Mouse (Mus musculus): ENCODE measurements around the gene Arhgef10l. TPM values are rescaled to one million over a fixed set of nuclear protein-coding genes. Genes with fewer than 3 reads are reported as not detected.
A peak's percentile ranks its signal among the peaks of the same experiment; 100 is the strongest.
"Not testable (repeated sequence)": the region's sequence is repeated elsewhere in the genome, so short reads cannot be mapped to it uniquely, and the experiment has no call there.

The Arhgef10l gene
- polyA plus RNA-seq, 1 experiment from 2014 or later = 15.3 TPM

GRCm38 (mm10) chr4:140580866-140581265, 84.9 kb downstream of the Arhgef10l start:
- no peak for ATAC-seq (replicated peaks; ENCODE audit: insufficient number of reproducible peaks, insufficient read depth, low FRiP score, low read depth)

GRCm38 (mm10) chr4:140579576-140579975, 86.2 kb downstream of the Arhgef10l start:
- Histone ChIP-seq H3K4me3 (no peak overlapping the region), H3K9me3 (replicated peaks) (no peaks in the 10 kb centered on the region), H3K9ac (no peak overlapping the region), H3K36me3 (peaks cover 45% of the 10 kb centered on the region), H3K27me3 (no peaks in the 10 kb centered on the region), H3K4me2 (no peak overlapping the region), H3K27ac (no peak overlapping the region), H3K4me1 (replicated peaks) (peaks cover 25% of the 10 kb centered on the region)
- WGBS = 82% methylated on average over 8 of the region's 8 CpGs
- no peak for ATAC-seq (replicated peaks; ENCODE audit: insufficient number of reproducible peaks, insufficient read depth, low FRiP score, low read depth)

More at GRCm38 (mm10) chr4:140580866-140581265, 84.9 kb downstream of the Arhgef10l start:
- no peaks in the 10 kb centered on the region for H3K27me3 ChIP-seq
- peak overlapping the region; percentile 55 for H3K4me2 ChIP-seq
- peak overlapping the region; percentile 14; the same call in 1 of the 2 replicates for H3K9ac ChIP-seq
- H3K36me3 ChIP-seq = peaks cover 33% of the 10 kb centered on the region
- peak overlapping the region; percentile 80 for H3K27ac ChIP-seq
- peak overlapping the region; percentile 43 for H3K4me3 ChIP-seq
- peaks cover 25% of the 10 kb centered on the region for H3K4me1 ChIP-seq (replicated peaks)
- WGBS = 79% methylated on average over 4 of the region's 4 CpGs
- H3K9me3 ChIP-seq (replicated peaks) = no peaks in the 10 kb centered on the region

GRCm38 (mm10) chr4:140579149-140579548, 86.7 kb downstream of the Arhgef10l start:
- Histone ChIP-seq H3K27me3 (no peaks in the 10 kb centered on the region), H3K27ac (no peak overlapping the region), H3K4me1 (replicated peaks) (peaks cover 25% of the 10 kb centered on the region), H3K4me2 (no peak overlapping the region), H3K36me3 (peaks cover 48% of the 10 kb centered on the region), H3K4me3 (no peak overlapping the region), H3K9me3 (replicated peaks) (no peaks in the 10 kb centered on the region), H3K9ac (no peak overlapping the region)
- 89% methylated on average over 13 of the region's 13 CpGs for WGBS
- ATAC-seq (replicated peaks; ENCODE audit: insufficient number of reproducible peaks, insufficient read depth, low FRiP score, low read depth) = no peak

- H3K9me3 ChIP-seq (replicated peaks) = no peaks in the 10 kb centered on the region
- peaks cover 64% of the 10 kb centered on the region for H3K36me3 ChIP-seq
- no peak for ATAC-seq (replicated peaks; ENCODE audit: insufficient number of reproducible peaks, insufficient read depth, low FRiP score, low read depth)
- 96% methylated on average over 16 of the region's 16 CpGs for WGBS
- H3K4me1 ChIP-seq (replicated peaks) = peaks cover 13% of the 10 kb centered on the region
- no peak overlapping the region for H3K27ac ChIP-seq
- no peak overlapping the region for H3K9ac ChIP-seq
- no peak overlapping the region for H3K4me2 ChIP-seq
- H3K27me3 ChIP-seq = no peaks in the 10 kb centered on the region
- no peak overlapping the region for H3K4me3 ChIP-seq
Measured at GRCm38 (mm10) chr4:140576628-140577027, 89.2 kb downstream of the Arhgef10l start.

DNA sequence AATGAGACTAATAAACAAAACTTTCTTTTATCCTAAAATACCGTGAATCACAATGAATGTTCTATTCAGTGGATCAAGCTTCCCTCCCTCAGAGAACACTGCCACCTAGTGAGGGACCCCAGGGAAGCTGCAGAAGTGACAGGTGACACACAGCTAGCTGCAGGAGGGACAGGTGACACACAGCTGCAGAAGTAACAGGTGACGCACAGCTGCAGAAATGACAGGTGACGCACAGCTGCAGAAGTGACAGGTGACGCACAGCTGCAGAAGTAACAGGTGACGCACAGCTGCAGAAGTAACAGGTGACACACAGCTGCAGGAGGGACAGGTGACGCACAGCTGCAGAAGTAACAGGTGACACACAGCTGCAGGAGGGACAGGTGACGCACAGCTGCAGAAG, 90.9 kb downstream of the Arhgef10l start:
- H3K36me3 ChIP-seq = peaks cover 69% of the 10 kb centered on the region
- not testable (repeated sequence) for H3K9ac ChIP-seq; H3K4me2 ChIP-seq; H3K4me3 ChIP-seq; ATAC-seq (replicated peaks; ENCODE audit: insufficient number of reproducible peaks, insufficient read depth, low FRiP score, low read depth); H3K27me3 ChIP-seq; H3K27ac ChIP-seq; H3K9me3 ChIP-seq (replicated peaks); H3K4me1 ChIP-seq (replicated peaks)
- WGBS = 89% methylated on average over 7 of the region's 7 CpGs

DNA sequence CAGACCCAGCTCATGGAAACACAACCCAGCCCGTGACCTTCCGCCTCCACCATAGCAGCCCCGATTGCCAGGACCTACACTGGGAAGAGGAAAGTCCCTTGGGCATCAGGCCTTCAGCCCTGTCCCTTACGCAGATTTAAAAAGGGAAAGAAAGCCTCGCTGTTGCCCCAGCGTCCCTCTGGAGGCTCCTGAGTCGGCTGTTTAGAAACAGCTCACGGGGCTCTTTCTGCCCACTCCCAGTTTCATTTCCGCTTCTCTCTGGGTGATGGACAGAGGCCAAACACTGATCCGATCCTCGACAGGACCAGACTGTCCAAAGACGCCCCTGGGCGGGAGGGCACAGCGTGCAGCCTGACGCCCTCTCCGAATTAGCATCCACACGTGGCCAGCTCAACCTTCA, 93.4 kb downstream of the Arhgef10l start:
- Histone ChIP-seq H3K27me3 (no peaks in the 10 kb centered on the region), H3K9me3 (replicated peaks) (no peaks in the 10 kb centered on the region), H3K4me1 (replicated peaks) (no peaks in the 10 kb centered on the region), H3K27ac (no peak overlapping the region), H3K9ac (no peak overlapping the region), H3K36me3 (peaks cover 73% of the 10 kb centered on the region), H3K4me2 (no peak overlapping the region), H3K4me3 (no peak overlapping the region)
- 82% methylated on average over 17 of the region's 17 CpGs for WGBS
- no peak for ATAC-seq (replicated peaks; ENCODE audit: insufficient number of reproducible peaks, insufficient read depth, low FRiP score, low read depth)

DNA sequence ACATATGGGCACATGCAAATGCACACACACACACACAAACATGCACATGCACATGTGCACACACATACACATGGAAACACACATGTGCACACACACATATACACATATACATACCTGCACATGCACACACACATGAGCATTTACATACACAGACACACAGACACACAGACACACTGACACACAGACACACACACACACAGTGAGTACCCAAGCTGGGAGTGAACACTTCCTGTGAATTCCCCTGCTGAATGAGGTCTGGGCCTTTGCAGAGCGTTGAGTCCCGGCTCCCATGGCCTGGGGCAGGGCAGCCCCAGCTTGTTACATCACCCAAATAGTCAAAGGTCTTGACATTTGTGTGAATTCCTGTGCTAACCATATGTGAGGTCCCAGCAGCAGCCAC, 96.4 kb downstream of the Arhgef10l start:
- peaks cover 69% of the 10 kb centered on the region for H3K36me3 ChIP-seq
- 80% methylated on average over 2 of the region's 2 CpGs for WGBS

DNA sequence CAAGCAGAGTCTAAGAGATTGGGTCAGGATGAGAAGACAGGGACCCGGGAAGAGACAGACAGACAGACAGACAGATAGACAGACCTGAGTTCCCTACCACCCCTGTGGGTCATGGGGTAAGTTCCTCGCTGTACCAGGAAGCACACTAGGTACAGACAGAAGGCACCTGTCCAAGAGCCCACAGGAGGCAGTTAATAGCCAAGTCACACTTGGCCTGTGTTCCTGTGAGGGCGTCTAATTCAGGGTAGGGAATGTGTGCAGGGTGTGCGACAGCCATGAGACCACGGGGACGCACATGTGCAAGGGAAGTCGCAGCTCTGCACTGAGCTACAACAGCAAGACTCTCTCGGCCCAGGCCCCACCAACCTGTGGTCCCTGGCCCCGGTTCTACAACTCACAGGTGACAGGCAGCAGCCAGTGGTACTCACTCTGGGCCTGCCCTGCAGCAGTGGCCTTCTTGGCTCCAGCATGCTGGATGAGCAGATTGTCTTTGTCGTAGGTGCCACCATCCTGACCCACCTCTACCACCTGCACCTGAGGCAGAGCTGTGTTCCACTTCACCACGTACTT, 97.8 kb downstream of the Arhgef10l start:
- H3K36me3 ChIP-seq = peaks cover 64% of the 10 kb centered on the region
- H3K27ac ChIP-seq = no peak overlapping the region
- no peaks in the 10 kb centered on the region for H3K27me3 ChIP-seq
- no peaks in the 10 kb centered on the region for H3K4me1 ChIP-seq (replicated peaks)
- no peak overlapping the region for H3K4me2 ChIP-seq
- ATAC-seq (replicated peaks; ENCODE audit: insufficient number of reproducible peaks, insufficient read depth, low FRiP score, low read depth) = no peak
- 88% methylated on average over 11 of the region's 11 CpGs for WGBS
- no peak overlapping the region for H3K4me3 ChIP-seq
- H3K9ac ChIP-seq = no peak overlapping the region
- no peaks in the 10 kb centered on the region for H3K9me3 ChIP-seq (replicated peaks)

More for the DNA sequence above, 96.4 kb downstream of the Arhgef10l start:
- Histone ChIP-seq H3K4me3 (no peak overlapping the region), H3K27ac (no peak overlapping the region), H3K27me3 (no peaks in the 10 kb centered on the region), H3K4me2 (no peak overlapping the region), H3K9me3 (replicated peaks) (no peaks in the 10 kb centered on the region), H3K9ac (no peak overlapping the region), H3K4me1 (replicated peaks) (no peaks in the 10 kb centered on the region)
- ATAC-seq (replicated peaks; ENCODE audit: insufficient number of reproducible peaks, insufficient read depth, low FRiP score, low read depth) = no peak

- Histone ChIP-seq H3K27me3 (no peaks in the 10 kb centered on the region), H3K27ac (no peak overlapping the region), H3K36me3 (peaks cover 68% of the 10 kb centered on the region), H3K4me1 (replicated peaks) (0 out of 2 replicates have a peak, but pooled peaks cover 2% of the 10 kb centered on the region), H3K9ac (no peak overlapping the region), H3K4me3 (no peak overlapping the region), H3K9me3 (replicated peaks) (0 out of 2 replicates have a peak, but pooled peaks cover 3% of the 10 kb centered on the region), H3K4me2 (no peak overlapping the region)
- WGBS = 92% methylated on average over 14 of the region's 14 CpGs
- no peak for ATAC-seq (replicated peaks; ENCODE audit: insufficient number of reproducible peaks, insufficient read depth, low FRiP score, low read depth)
Measured at GRCm38 (mm10) chr4:140566785-140567184, 99.0 kb downstream of the Arhgef10l start.

DNA sequence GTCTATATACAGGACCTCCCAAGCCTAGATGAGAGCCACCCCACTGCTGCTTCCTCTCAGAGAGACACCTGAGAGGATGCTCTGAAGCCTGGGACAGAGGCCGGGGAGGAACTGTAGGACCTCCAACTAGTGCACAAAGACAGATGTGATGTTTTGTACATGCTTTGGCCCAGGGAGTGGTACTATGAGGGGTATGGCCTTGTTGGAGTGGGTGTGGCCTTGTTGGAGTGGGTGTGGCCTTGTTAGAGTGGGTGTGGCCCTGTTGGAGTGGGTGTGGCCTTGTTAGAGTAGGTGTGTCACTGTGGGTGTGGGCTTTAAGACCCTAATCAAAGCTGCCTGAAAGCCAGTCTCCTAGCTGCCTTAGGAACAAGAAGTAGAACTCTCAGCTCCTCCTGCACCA, 101.4 kb downstream of the Arhgef10l start:
- H3K4me1 ChIP-seq (replicated peaks); ATAC-seq (replicated peaks; ENCODE audit: insufficient number of reproducible peaks, insufficient read depth, low FRiP score, low read depth); H3K9ac ChIP-seq; H3K4me2 ChIP-seq; H3K4me3 ChIP-seq; H3K27ac ChIP-seq; H3K9me3 ChIP-seq (replicated peaks); H3K27me3 ChIP-seq: not testable (repeated sequence)
- 100% methylated on average over 1 of the region's 1 CpGs for WGBS
- H3K36me3 ChIP-seq = peaks cover 69% of the 10 kb centered on the region

DNA sequence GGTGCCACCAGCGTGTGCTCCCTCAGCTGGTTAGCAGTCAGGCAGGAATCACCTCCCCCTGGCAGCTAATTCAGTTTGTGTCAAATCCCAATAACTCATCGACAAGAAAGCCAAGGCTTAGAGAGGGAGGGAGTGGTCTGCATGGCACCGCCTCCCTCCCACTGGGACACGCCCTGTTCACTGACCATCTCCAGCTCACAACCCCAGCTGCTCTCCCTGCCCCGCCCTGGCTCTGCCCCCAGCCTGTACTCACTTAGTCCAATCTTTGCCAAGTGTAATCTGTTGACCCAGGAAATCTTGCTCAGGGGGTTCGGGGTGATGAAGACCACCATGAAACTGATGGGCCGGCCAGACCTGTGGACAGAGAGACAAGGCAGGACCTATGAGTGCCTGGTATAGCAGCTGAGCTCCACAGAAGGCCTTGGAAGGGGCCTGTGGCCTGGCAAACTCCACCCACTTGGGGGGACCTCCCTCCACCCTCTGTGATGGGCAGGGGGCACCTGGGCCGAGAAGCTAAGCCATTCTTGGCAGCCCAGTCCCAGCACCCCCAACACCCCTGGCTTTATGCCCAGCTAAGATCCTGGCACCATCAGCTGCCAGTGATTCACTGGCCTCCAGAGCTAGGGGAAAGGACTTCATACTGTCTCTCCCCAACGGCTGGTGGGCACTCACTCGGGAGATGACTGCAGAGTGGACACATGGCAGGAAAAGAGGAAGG, 103.2 kb downstream of the Arhgef10l start:
- no peak overlapping the region for H3K9ac ChIP-seq
- no peak for ATAC-seq (replicated peaks; ENCODE audit: insufficient number of reproducible peaks, insufficient read depth, low FRiP score, low read depth)
- 0 out of 2 replicates have a peak, but pooled peaks cover 8% of the 10 kb centered on the region for H3K9me3 ChIP-seq (replicated peaks)
- no peaks in the 10 kb centered on the region for H3K27me3 ChIP-seq
- H3K4me3 ChIP-seq = no peak overlapping the region
- no peak overlapping the region for H3K4me2 ChIP-seq
- no peak overlapping the region for H3K27ac ChIP-seq
- peaks cover 59% of the 10 kb centered on the region for H3K36me3 ChIP-seq
- WGBS = 78% methylated on average over 10 of the region's 10 CpGs
- 0 out of 2 replicates have a peak, but pooled peaks cover 2% of the 10 kb centered on the region for H3K4me1 ChIP-seq (replicated peaks)
